Mouse (Mus musculus): ENCODE measurements at regions not wholly inside any gene's neighbourhood (a gene's known extent, or its start where the extent isn't known, plus 50 kb on each side); places are given as distances from the start of the nearest gene placed in this dataset.

DNA sequence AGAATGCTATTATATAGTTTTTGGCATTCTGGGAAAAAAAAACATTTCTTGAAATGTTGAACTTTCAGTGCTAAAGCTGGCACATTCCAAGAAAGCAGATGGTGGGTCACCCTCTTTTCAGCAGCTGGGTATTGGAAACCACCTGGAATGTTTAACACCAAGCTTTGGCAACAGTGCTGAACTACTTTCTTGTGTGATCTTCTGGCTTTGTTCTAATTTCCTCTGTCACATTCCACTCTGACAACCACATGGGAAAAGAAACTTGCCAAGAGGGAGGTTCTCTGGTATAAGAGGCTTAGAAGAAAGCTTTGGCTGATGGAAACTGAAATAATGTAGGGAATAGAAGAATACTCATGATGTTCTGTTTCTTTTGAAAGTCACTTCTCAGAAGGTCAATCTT lies 920.4 kb upstream of the Tenm4 start:
- DNase-seq (ENCODE audit: low read depth, low spot score) = no peak

DNA sequence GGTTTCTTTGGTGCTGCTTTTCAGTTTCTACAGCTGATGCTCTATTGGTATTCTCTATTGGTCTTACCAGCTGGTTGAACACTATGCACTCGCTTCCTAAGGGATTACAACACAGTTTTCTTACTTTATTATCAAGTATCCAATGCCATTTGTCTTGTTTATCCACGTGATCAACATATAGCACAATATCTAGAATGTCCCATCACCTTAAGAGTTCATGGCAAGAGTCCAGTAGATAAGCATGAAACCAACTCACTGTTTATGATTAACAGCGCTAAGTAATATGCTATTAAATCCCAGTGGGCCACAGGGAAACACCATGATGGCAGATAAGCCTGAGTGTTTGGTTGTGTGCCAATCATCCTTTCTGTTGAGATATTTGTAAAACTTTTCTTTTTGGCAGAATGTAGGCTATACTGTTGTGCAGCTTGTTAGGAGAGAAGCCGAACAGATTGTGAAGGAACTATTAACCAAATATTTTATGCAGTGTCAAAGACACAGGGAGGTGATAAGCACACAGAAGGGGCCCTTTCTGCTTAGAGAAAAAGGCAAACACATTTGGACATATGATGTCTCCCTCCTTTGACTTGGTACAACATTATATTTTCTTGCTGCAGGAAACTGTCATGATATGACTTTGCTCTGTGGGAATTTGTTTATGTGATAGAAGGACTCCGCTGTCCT lies 917.0 kb upstream of the Tenm4 start:
- DNase-seq (ENCODE audit: low read depth, low spot score) = no peak

DNA sequence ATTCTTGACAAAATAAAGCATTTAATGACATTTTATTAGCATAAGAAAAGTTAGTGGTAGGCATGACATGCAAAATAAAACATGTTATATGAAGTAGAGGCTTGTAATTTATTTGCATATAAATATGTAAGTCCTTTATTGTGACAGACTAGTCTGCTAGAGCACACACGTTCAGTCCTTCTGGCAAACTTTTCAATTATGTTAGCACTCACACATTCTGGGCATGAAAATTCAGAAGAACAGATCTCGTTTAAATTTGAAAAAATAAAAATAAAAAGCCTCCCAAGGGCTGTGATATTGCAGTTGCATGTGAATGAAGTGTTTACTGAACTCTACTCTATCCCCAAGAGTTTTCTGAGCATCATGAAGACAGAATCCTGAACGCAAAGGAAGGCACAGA lies 916.1 kb upstream of the Tenm4 start:
- DNase-seq (ENCODE audit: low read depth, low spot score) = no peak

DNA sequence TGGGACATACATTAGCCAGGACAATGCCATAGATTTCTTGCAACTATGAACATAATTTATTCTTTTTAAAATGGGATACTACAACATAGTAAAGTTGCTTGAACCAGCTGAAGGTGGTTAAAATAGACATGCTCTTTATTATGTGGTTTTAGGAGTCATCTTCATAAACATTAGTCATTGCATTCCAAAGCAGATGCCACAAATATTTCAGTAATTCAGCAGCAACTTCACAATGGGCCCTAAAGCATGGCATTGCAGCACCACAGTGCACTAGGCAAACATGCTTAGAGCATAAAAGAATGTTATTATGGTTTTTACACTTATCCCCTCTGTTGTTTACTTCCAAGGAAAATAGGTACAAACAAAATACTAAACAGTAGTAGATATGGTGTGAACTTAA lies 915.3 kb upstream of the Tenm4 start:
- no peak for DNase-seq (ENCODE audit: low read depth, low spot score)

DNA sequence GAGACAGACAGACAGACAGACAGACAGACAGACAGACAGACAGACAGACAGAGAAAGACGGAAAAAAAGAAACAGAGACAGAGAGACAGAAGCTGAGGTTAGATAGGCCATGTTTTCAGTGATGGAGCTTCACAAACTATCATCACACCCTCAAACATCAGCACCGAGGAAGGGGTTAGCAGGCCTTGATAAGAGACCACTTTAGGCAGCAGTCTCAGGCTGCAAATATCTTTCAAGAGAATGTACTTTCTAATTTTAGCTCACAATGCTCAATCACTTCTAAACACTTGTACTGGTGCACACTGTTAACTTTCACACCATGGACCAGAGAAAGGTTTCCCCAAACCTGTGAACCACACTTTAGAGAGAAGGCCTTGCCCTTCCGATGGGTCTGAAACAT lies 908.1 kb upstream of the Tenm4 start:
- DNase-seq (ENCODE audit: low read depth, low spot score) = no peak

DNA sequence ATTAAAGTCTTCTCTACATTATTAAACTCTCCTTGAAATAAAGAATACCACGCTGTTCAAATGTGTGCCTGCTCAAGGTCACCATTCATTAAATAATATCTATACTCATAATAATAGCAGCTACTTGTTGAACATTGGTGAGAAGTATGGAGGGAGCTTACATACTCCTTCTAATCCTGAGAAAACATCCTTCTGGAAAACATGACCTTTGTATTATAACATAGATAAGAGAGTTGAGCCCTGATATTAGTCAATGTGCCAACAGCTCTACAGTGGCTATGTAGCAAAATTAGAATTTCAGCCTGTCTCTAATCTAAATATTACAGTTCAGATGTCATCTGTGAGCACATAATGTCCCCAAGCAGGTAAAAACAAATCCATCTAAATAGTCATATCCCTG lies 893.8 kb upstream of the Tenm4 start:
- DNase-seq (ENCODE audit: low read depth, low spot score) = no peak

DNA sequence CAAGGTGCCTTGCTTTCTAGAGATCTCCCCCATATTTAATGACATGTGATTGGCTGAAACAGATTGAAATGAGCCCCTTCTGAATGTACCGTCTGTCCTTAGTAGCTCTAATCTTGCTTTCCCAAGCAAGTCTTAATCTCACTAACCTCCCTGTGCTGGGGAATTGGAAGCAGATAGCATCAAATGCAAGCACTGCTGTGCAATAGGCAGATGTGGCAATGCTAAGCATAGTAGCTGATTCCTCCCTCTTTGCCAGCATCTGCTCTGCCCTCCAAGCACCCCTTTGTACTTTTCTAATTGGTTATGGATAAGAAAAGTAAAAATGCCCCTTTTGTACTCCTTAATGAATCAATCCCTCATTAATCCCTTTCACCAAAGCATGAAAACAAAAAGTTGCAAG lies 857.4 kb upstream of the Tenm4 start:
- DNase-seq (ENCODE audit: low read depth, low spot score) = no peak

DNA sequence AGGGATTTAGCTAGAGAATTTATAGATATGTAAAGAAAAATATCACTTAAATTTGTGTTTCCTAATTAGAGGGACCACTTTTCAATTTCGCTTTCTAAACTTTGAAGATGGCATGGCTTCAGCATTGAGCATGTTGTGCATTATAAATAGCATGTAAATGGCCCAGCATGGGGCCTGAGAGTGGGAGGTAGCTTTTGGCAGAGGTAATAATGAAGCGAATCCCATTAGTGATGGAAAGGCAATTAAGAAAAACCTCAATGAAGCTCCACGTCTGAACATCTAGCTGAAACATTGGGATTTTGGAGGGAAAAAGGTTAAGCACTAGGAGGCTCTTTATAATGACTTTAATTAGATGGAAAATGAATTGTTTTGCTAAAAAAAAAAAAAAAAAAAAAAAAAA lies 848.0 kb upstream of the Tenm4 start:
- DNase-seq (ENCODE audit: low read depth, low spot score) = no peak

DNA sequence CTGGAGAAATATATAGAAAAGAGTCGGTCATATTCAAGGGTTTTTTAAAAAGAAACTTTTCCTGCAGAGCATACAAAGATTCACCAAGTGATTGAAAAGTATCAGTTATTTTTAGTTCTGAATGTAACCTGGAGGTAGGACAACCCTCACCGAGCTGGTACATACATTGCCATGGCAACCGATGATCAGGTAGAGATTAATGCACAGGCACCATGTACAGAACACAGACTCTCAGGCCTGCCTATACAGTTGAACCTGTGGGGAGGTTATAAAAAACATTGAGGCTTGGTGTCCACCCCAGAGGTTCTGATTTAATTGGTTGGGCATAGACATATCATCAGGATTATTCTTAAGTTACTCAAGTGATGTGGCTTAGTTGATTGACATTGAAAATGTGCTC lies 846.1 kb upstream of the Tenm4 start:
- no peak for DNase-seq (ENCODE audit: low read depth, low spot score)

DNA sequence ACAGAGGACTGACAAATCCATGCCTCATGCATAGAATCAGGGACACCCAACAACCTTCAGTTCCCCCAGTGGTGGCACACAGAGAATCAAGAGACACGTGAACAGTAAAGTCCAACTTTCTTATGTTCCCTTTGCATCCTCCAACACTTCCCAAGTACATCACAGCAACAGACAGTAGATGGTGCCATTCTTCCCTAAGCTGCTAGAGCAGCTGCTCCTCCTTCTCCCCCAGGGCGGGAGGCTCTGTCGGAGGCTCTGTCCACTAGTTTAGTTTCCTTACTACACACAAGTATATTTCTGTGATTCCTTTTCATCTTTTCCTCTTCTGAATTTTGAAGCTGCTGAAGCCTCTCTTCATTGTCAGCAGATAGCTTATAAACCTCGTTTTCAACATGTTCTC lies 839.0 kb upstream of the Tenm4 start:
- no peak for DNase-seq (ENCODE audit: low read depth, low spot score)

DNA sequence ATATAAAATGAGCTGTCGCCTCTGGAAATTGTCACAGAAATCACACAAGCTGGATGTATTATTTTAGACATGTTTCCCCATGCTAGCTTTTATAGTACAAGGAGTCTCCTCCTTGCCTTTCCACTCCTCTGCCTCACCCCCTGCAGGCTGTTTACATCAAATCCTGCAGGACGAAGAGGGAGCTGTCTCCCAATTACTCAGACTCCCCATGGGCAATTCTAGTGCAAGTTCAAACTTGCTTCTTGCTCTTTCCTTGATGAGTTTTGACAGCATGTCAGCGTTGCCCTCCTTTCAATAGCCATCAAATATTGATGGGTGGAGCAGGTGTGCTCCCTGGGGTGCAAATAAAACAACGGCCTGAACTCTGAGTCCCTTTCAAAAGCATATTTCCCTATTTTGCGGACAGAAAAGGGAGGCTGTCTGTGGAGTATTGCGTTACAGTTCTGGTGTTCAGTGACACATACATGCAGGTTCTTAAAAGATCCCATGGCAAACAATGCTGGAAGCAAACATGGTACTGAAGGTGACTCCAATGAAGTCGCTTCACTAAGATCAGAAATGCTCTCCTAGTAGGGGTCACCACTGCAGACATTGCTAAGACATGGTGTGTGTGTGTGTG lies 820.8 kb upstream of the Tenm4 start:
- DNase-seq (ENCODE audit: low read depth, low spot score) = peak; percentile 1

DNA sequence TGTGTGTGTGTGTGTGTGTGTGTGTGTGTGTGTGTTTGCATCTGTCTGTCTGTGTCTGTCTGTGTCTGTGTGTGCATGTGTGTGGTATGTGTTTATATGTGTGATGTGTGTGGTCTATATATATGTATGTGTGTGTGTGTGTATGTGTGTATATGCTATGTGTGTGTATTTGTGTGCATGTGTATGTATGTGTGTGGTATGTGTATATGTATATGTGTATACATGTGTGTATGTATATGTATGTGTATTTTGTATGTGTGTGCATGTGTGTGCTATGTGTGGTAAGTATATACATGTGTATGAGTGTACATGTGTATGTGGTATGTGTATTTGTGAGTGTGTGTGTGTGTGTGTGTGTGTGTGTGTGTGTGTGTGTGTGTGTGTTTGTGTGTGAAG lies 820.2 kb upstream of the Tenm4 start:
- no peak for DNase-seq (ENCODE audit: low read depth, low spot score)

DNA sequence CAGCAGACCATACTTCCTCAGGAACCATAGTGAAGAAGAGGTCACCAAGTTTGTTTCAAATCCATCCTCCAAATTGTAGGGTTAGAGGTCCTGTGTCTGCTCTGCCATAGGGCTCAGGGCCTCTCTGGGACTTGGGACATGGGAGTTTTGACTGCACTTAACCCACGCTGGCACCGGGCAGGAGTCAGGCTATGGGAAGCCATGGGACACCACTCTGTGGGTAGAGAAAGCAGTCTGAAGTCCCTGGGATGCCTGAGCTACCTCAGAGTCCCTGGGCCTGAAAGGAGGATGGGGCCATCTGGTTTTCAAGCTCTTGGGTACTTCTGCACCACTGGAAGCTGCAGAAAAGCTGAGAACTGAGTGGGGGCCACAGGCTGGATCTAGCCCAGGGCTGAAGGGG lies 819.7 kb upstream of the Tenm4 start:
- no peak for DNase-seq (ENCODE audit: low read depth, low spot score)

DNA sequence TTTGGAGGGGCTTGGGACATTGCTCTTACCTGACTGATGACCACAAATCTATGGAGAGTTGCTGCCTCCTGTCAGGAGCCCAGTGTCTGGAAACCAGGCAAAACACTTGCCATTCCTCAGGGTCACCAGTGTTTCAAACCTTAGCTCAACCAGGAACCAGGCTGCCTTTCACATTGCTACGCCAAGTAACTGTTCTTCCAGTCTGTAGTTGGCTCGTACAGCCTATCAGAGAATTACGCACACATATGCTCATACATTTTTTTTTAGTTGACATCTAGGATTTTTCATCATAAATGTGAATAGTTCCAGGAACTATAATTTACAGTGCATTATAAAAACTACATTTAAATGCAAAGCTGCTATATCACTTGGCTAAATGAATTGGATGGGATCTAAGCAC lies 818.9 kb upstream of the Tenm4 start:
- DNase-seq (ENCODE audit: low read depth, low spot score) = peak; percentile 1

DNA sequence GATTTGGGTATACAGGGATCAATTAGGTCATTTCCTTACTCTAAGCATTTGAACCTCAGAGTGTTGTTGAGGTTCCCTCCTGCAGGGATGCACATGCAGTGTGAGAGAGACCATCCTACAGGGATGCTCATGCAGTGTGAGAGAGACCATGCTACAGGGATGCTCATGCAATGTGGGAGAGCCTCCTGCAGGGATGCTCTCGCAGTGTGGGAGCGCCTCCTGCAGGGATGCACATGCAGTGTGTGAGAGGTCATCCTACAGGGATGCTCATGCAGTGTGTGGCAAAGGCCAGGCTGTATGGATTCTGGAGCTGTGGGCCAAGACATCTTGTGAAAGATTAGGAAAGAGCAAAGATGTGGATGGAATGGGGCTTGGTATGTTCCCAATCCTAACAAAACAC lies 816.1 kb upstream of the Tenm4 start:
- no peak for DNase-seq (ENCODE audit: low read depth, low spot score)

DNA sequence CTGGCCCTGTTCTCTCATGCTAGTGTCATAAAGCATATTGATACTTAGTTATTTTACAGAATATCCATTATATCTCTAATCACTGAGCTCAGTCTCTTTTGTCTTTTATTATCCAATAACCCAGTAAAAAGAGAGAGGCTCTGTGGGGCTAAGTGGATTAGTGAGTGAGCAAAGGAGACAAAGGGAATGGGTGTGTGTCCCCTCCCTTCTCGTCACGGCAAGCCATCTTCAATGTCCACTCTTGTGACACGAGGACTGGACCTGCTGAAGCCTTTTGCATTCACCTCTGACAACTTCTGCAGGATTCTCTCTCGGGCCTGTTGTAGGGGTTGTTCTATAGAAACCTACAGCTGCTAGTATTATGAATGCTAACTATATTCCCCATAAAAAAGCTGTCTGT lies 812.3 kb upstream of the Tenm4 start:
- no peak for DNase-seq (ENCODE audit: low read depth, low spot score)

DNA sequence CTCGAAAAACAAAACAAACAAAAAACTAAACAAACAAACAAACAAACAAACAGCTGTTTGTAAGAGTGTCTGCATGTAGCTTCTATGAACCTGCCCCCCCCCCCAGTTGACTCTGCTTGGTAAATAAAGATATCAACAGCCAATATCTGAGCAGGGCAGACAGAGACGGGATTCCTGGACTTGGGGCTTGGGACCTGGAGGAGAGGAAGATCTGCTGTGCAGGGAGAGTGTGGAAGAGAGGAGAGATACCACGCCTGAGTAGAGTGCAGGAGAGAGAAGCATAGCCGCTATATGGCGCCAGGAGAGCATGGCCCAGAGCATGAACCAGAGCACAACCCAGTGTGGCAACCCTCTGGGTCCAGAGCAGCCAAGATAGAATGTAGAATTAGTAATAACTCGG lies 811.9 kb upstream of the Tenm4 start:
- no peak for DNase-seq (ENCODE audit: low read depth, low spot score)
